Mouse (Mus musculus) cortical plate, adult 2 months (tissue): ENCODE measurements around the gene Gfpt2. TPM values are rescaled to one million over a fixed set of nuclear protein-coding genes. Genes with fewer than 3 reads are reported as not detected.

Source experiments
- H3K27ac ChIP-seq: fragments of 200-500 bp; 2 replicates; pipeline ENCODE4 v1.5.1; 2012; ENCODE audit warnings: low read length, control low read depth, inconsistent platforms; ENCODE audit not compliant: insufficient read depth
- H3K4me1 ChIP-seq: fragments of 200-500 bp; 2 replicates; pipeline ENCODE4 v1.6.1; 2011; ENCODE audit warnings: low read length; ENCODE audit not compliant: control insufficient read depth, insufficient read depth
- H3K4me3 ChIP-seq: fragments of 200-500 bp; 2 replicates; pipeline ENCODE4 v1.5.1; 2011; ENCODE audit warnings: mild to moderate bottlenecking, low read length, control low read depth; ENCODE audit not compliant: insufficient read depth
- CTCF ChIP-seq: fragments of 200-500 bp; IDR thresholded peaks from 2 replicates; pipeline ENCODE4 v1.5.1; 2011; ENCODE audit warnings: mild to moderate bottlenecking, control low read depth, low read length; ENCODE audit not compliant: insufficient read depth; ENCODE audit errors: extremely low read depth
- POLR2A ChIP-seq: fragments of 200-500 bp; IDR thresholded peaks from 2 replicates; pipeline ENCODE4 v1.6.1; 2011; ENCODE audit warnings: mild to moderate bottlenecking, low read length, control low read depth; ENCODE audit not compliant: insufficient read depth; ENCODE audit errors: extremely low read depth
- polyA plus RNA-seq: library from polyadenylated mRNA; depleted of rRNA; stranded (reverse); fragments of >200 nt; gene quantifications from 2 replicates; pipeline ENCODE4 v1.2.3, GENCODE M21; 2012; rRNA removed

Gfpt2 gene
- polyA plus RNA-seq, 1 experiment, result 11.4 TPM

DNA sequence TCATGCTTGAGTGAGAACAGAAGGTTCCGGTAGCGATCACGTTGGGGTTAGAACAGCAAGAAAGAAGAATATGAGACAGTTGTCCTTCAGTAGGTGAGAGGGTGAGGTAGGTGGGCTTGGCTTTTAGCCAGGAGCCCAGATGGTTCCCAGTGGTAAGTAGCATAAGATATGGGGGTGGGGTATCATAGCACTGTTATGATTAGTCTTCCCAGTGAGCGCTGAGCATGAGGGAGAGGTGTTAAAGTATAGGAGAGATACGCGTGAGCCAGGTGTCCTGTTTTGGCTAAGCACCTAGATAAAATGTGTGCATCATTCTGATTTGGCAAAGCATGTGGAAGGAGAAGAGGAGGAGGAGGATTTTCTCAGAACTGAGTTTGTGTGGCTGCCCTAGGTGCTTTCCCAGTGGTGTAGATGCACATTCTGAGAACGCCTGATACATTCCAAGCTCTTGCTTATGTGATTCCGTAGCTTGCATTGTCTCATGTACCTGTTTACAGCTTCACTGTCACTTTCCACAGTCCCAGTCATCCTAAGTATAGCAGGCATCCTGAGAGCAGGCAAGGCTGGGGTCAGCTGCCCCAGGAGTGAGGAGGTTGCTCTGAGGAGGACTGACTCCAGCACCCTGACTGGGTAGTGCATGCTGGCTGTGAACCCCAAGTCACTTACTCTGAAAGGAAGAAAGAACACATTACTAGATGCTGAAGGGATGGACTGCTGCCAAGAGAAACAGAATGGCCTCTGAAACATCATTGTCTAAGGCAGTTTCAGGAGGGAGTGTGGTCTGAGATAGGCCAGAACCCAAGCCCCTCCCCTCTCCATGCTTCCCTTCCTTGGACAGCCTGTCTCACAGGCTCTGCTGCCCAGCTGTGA lies 83.2 kb downstream of the Gfpt2 start:
- Histone ChIP-seq H3K27ac (no peak overlapping the region), H3K4me3 (no peak overlapping the region), H3K4me1 (peaks cover 6% of the 10 kb centered on the region)
- no peak for TF ChIP-seq CTCF
- no peak for TF ChIP-seq POLR2A

- Histone ChIP-seq H3K27ac (no peak overlapping the region), H3K4me1 (peaks cover 8% of the 10 kb centered on the region), H3K4me3 (no peak overlapping the region)
- no peak for TF ChIP-seq CTCF
- TF ChIP-seq POLR2A, result no peak
Measured at GRCm38 (mm10) chr11:49879950-49880642, 86.1 kb downstream of the Gfpt2 start.

- H3K27ac ChIP-seq, result no peak overlapping the region
- H3K4me3 ChIP-seq, result no peak overlapping the region
- peaks cover 2% of the 10 kb centered on the region; the same call in 1 of the 2 replicates for H3K4me1 ChIP-seq
- no peak for TF ChIP-seq POLR2A
- TF ChIP-seq CTCF, result no peak
Measured at GRCm38 (mm10) chr11:49883394-49883793, 89.4 kb downstream of the Gfpt2 start.

Other genes starting within 250 kb of the Gfpt2 start
- gene Olfr1380, start 237.3 kb upstream of the Gfpt2 start, polyA plus RNA-seq, result not detected in 2 replicates
- gene Flt4, start 184.9 kb upstream of the Gfpt2 start, polyA plus RNA-seq, result 1.9 and 2.1 TPM in 2 replicates
- 0.55 TPM in 1 of 2 replicates, not detected in the other for gene Scgb3a1, start 130.6 kb upstream of the Gfpt2 start, polyA plus RNA-seq
- 24.4 and 27.4 TPM in 2 replicates for gene Cnot6, start 81.5 kb upstream of the Gfpt2 start, polyA plus RNA-seq
- gene Mapk9, start 52.6 kb downstream of the Gfpt2 start, polyA plus RNA-seq, result 130 and 131 TPM in 2 replicates
- gene Rasgef1c, start 107.7 kb downstream of the Gfpt2 start, polyA plus RNA-seq, result 38.6 and 38.8 TPM in 2 replicates
- gene Rnf130, start 231.2 kb downstream of the Gfpt2 start, polyA plus RNA-seq, result 50.5 and 58.1 TPM in 2 replicates